10 mouse cellular contexts compared by ENCODE assay signal in the genomic region with DNA sequence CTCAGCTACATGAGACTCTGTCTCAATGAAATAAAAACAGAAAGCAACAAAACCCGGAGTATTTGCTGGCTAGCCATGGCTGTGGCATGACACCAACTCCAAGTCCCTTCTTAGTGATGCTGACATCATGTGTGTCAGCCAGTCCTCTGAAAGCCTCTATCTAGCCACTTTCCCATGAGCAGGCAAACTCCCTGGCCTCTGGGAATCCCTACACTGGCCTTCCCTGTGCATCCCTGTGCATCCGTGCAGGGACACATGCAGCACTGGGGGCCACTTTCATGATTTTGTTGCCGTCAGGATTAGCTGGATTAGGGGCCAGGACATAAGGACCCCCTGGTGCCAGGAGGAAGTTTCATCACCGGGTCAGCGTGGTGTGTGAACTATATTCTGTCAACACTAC. TPM values are rescaled to one million over a fixed set of nuclear protein-coding genes. Genes with fewer than 3 reads are reported as not detected.
DNase-seq lines count a peak whose midpoint lies in the region; ATAC-seq and TF ChIP-seq lines count a peak whose summit lies in the region.
"Had no signal": no experiment of that assay in that cellular context is flagged by ENCODE, and none has a peak within 500 bp of the region (broad histone marks: within the 10 kb centered on the region; RNA-seq: fewer than 3 reads in every experiment).

No protein-coding gene starts in this region.

- H3K36me3 ChIP-seq in midbrain, embryonic 10.5 days: peaks cover 41% of the 10 kb centered on the region
- no peaks in the 10 kb centered on the region for H3K36me3 ChIP-seq in midbrain, embryonic 15.5 days (replicated peaks)
- peaks cover 72% of the 10 kb centered on the region for H3K36me3 ChIP-seq in embryonic facial prominence, embryonic 10.5 days (replicated peaks)
- H3K36me3 ChIP-seq in hindbrain, embryonic 15.5 days: no peaks in the 10 kb centered on the region
- no peaks in the 10 kb centered on the region for H3K36me3 ChIP-seq in small intestine, adult 2 months (ENCODE audit: control insufficient read depth, insufficient read depth, low read length)
- H3K36me3 ChIP-seq in liver, postnatal 0 days (replicated peaks; ENCODE audit: insufficient read depth, low read length): no peaks in the 10 kb centered on the region

- H3K9ac ChIP-seq in midbrain, embryonic 15.5 days: no peak overlapping the region
- no peak overlapping the region for H3K9ac ChIP-seq in hindbrain, embryonic 15.5 days
- H3K9ac ChIP-seq in liver, postnatal 0 days (replicated peaks): no peak overlapping the region

- peak overlapping the region; percentile 100; the same call in 1 of the 2 replicates for H3K4me3 ChIP-seq in midbrain, embryonic 10.5 days
- H3K4me3 ChIP-seq in midbrain, embryonic 15.5 days: no peak overlapping the region
- peak overlapping the region; percentile 31; the same call in 1 of the 2 replicates for H3K4me3 ChIP-seq in embryonic facial prominence, embryonic 10.5 days
- H3K4me3 ChIP-seq in hindbrain, embryonic 15.5 days: no peak overlapping the region
- no peak overlapping the region for H3K4me3 ChIP-seq in small intestine, adult 2 months (ENCODE audit: low read depth, low read length)
- H3K4me3 ChIP-seq in liver, postnatal 0 days (ENCODE audit: low read depth, low read length): no peak overlapping the region
- H3K4me3 ChIP-seq: gastrocnemius, adult 2 months had no signal

- H3K4me1 ChIP-seq in midbrain, embryonic 10.5 days: peaks cover 100% of the 10 kb centered on the region
- peaks cover 57% of the 10 kb centered on the region for H3K4me1 ChIP-seq in midbrain, embryonic 15.5 days
- H3K4me1 ChIP-seq in embryonic facial prominence, embryonic 10.5 days: peaks cover 99% of the 10 kb centered on the region
- peaks cover 78% of the 10 kb centered on the region for H3K4me1 ChIP-seq in hindbrain, embryonic 15.5 days (replicated peaks)
- H3K4me1 ChIP-seq in small intestine, adult 2 months (ENCODE audit: control insufficient read depth, insufficient read depth, insufficient read length, low read length): peaks cover 6% of the 10 kb centered on the region
- peaks cover 41% of the 10 kb centered on the region for H3K4me1 ChIP-seq in liver, postnatal 0 days (ENCODE audit: insufficient read depth)

- WGBS in midbrain, embryonic 10.5 days: 29% methylated on average over 5 of the region's 5 CpGs
- WGBS in midbrain, embryonic 15.5 days: 24% methylated on average over 5 of the region's 5 CpGs
- WGBS in embryonic facial prominence, embryonic 10.5 days: 55% methylated on average over 5 of the region's 5 CpGs
- WGBS in hindbrain, embryonic 15.5 days: 30% methylated on average over 5 of the region's 5 CpGs
- 68% methylated on average over 5 of the region's 5 CpGs for WGBS in small intestine, adult 2 months
- 60% methylated on average over 5 of the region's 5 CpGs for WGBS in liver, postnatal 0 days (ENCODE audit: insufficient replicate concordance)

- TF ChIP-seq CTCF in small intestine, adult 2 months (IDR thresholded peaks at IDR 0.05; ENCODE audit: extremely low read depth, insufficient read length, insufficient replicate concordance, low read depth, low read length): no peak
- TF ChIP-seq CTCF in liver, postnatal 0 days (IDR thresholded peaks at IDR 0.05; ENCODE audit: low read depth): no peak

- TF ChIP-seq POLR2A in small intestine, adult 2 months (IDR thresholded peaks at IDR 0.05; ENCODE audit: low read depth, low read length): no peak

- peak; percentile 43 for DNase-seq in midbrain, embryonic 10.5 days (ENCODE audit: low spot score)
- no peak for DNase-seq in embryonic facial prominence, embryonic 10.5 days (ENCODE audit: low spot score)
- no peak for DNase-seq in liver, postnatal 0 days
- DNase-seq in gastrocnemius, adult 8-10 months (ENCODE audit: low spot score in 2 of 2): no peak
- DNase-seq in right cerebral cortex, postnatal 4 days: no peak
- DNase-seq: gastrocnemius, adult 2 months; right cerebral cortex, postnatal 14 days had no signal

- TF ChIP-seq EP300 in liver, postnatal 0 days (IDR thresholded peaks at IDR 0.05; ENCODE audit: low read depth): no peak

- H3K9me3 ChIP-seq in midbrain, embryonic 10.5 days (replicated peaks): no peaks in the 10 kb centered on the region
- H3K9me3 ChIP-seq in midbrain, embryonic 15.5 days: no peaks in the 10 kb centered on the region
- no peaks in the 10 kb centered on the region for H3K9me3 ChIP-seq in embryonic facial prominence, embryonic 10.5 days
- no peaks in the 10 kb centered on the region for H3K9me3 ChIP-seq in hindbrain, embryonic 15.5 days
- H3K9me3 ChIP-seq in liver, postnatal 0 days (ENCODE audit: low read length): no peaks in the 10 kb centered on the region

- H3K27me3 ChIP-seq in midbrain, embryonic 10.5 days (ENCODE audit: low read depth, poor library complexity, severe bottlenecking): no peaks in the 10 kb centered on the region
- no peaks in the 10 kb centered on the region for H3K27me3 ChIP-seq in midbrain, embryonic 15.5 days (replicated peaks)
- H3K27me3 ChIP-seq in embryonic facial prominence, embryonic 10.5 days (replicated peaks; ENCODE audit: low read depth, poor library complexity, severe bottlenecking): no peaks in the 10 kb centered on the region
- H3K27me3 ChIP-seq in hindbrain, embryonic 15.5 days: no peaks in the 10 kb centered on the region
- H3K27me3 ChIP-seq in small intestine, adult 2 months (ENCODE audit: control insufficient read depth, insufficient read depth, low read length): no peaks in the 10 kb centered on the region
- H3K27me3 ChIP-seq in liver, postnatal 0 days (ENCODE audit: insufficient read depth, low read length): no peaks in the 10 kb centered on the region

- no peak overlapping the region for H3K4me2 ChIP-seq in midbrain, embryonic 15.5 days
- H3K4me2 ChIP-seq in hindbrain, embryonic 15.5 days: peak overlapping the region; percentile 30; the same call in 1 of the 2 replicates
- no peak overlapping the region for H3K4me2 ChIP-seq in liver, postnatal 0 days (ENCODE audit: low read depth, low read length)

- H3K27ac ChIP-seq in midbrain, embryonic 10.5 days (replicated peaks): peak overlapping the region; percentile 84
- H3K27ac ChIP-seq in midbrain, embryonic 15.5 days: no peak overlapping the region
- peak overlapping the region; percentile 62; the same call in 1 of the 2 replicates for H3K27ac ChIP-seq in embryonic facial prominence, embryonic 10.5 days (replicated peaks)
- peak overlapping the region; percentile 76 for H3K27ac ChIP-seq in hindbrain, embryonic 15.5 days (replicated peaks)
- 0 out of 2 replicates have a peak overlapping the region, but pooled peaks have one; percentile 21 for H3K27ac ChIP-seq in small intestine, adult 2 months (ENCODE audit: insufficient read depth, low read depth, low read length)
- H3K27ac ChIP-seq in liver, postnatal 0 days (ENCODE audit: low read depth): no peak overlapping the region
- H3K27ac ChIP-seq: gastrocnemius, adult 2 months had no signal

- no peak for ATAC-seq in midbrain, embryonic 15.5 days (replicated peaks)
- ATAC-seq in hindbrain, embryonic 15.5 days (ENCODE audit: low FRiP score, low read depth): no peak
- ATAC-seq in liver, postnatal 0 days: no peak

RNA-seq across cellular contexts. Expression of a gene that starts 20.0 kb away (rescaled TPM):
- polyA plus RNA-seq in midbrain, embryonic 10.5 days (2016; fragmentation: Nextera tagmentation; extraction: Ambion mirVana): 30.9 and 31.6 TPM in 2 replicates
- 15.5 and 15.7 TPM in 2 replicates for polyA plus RNA-seq in midbrain, embryonic 15.5 days (2015; fragmentation: Nextera tagmentation; extraction: Ambion mirVana)
- polyA plus RNA-seq in embryonic facial prominence, embryonic 10.5 days (2016; fragmentation: Nextera tagmentation; extraction: Ambion mirVana): 33.0 and 33.5 TPM in 2 replicates
- polyA plus RNA-seq in hindbrain, embryonic 15.5 days (2015; fragmentation: Nextera tagmentation; extraction: Ambion mirVana): 16.3 and 16.6 TPM in 2 replicates
- 9.1 and 20.5 TPM in 2 replicates for polyA plus RNA-seq in small intestine, adult 2 months (2012; rRNA removed)
- 1.8 and 2.5 TPM in 2 replicates for polyA plus RNA-seq in liver, postnatal 0 days (2015; fragmentation: Nextera tagmentation; extraction: Ambion mirVana)
- total RNA-seq in gastrocnemius, adult 8-10 months (2022): 10 to 100 TPM in 1 of 4 experiments, 1 to 10 TPM in 3; 6.6 to 10.3 (median 8.3) TPM

RNA-seq across cellular contexts. Expression of a gene that starts 56.4 kb away (rescaled TPM):
- polyA plus RNA-seq in midbrain, embryonic 10.5 days (2016; fragmentation: Nextera tagmentation; extraction: Ambion mirVana): 26.7 and 28.3 TPM in 2 replicates
- polyA plus RNA-seq in midbrain, embryonic 15.5 days (2015; fragmentation: Nextera tagmentation; extraction: Ambion mirVana): 15.3 and 16.1 TPM in 2 replicates
- 22.9 and 25.3 TPM in 2 replicates for polyA plus RNA-seq in embryonic facial prominence, embryonic 10.5 days (2016; fragmentation: Nextera tagmentation; extraction: Ambion mirVana)
- polyA plus RNA-seq in hindbrain, embryonic 15.5 days (2015; fragmentation: Nextera tagmentation; extraction: Ambion mirVana): 15.5 and 17.6 TPM in 2 replicates
- 1.8 and 3.9 TPM in 2 replicates for polyA plus RNA-seq in small intestine, adult 2 months (2012; rRNA removed)
- 3.5 and 5.2 TPM in 2 replicates for polyA plus RNA-seq in liver, postnatal 0 days (2015; fragmentation: Nextera tagmentation; extraction: Ambion mirVana)
- total RNA-seq in gastrocnemius, adult 8-10 months (2022): 1 to 10 TPM; 2.0 to 2.4 (median 2.1) TPM

Comparison
In these comparisons a context has a peak if more than half of its experiments do, and no peak if none do; other contexts are left out.
1. H3K27ac ChIP-seq: peak in midbrain, embryonic 10.5 days (single experiment), embryonic facial prominence, embryonic 10.5 days (single experiment), hindbrain, embryonic 15.5 days (single experiment) and small intestine, adult 2 months (single experiment); none in midbrain, embryonic 15.5 days (single experiment) and liver, postnatal 0 days (single experiment).
2. H3K4me3 ChIP-seq: peak in midbrain, embryonic 10.5 days (single experiment) and embryonic facial prominence, embryonic 10.5 days (single experiment); none in midbrain, embryonic 15.5 days (single experiment), hindbrain, embryonic 15.5 days (single experiment), small intestine, adult 2 months (single experiment) and liver, postnatal 0 days (single experiment).